Mouse (Mus musculus) midbrain, embryonic 14.5 days (tissue): Measurements from ENCODE around the gene Irf1. TPM values are rescaled to one million over a fixed set of nuclear protein-coding genes. Genes with fewer than 3 reads are reported as not detected.

Experiments used
- ATAC-seq: fragments of 200-750 bp; cut with Nextera tagmentation; 2 replicates; pipeline ENCODE4 v1.8.0; 2017; ENCODE audit warnings: moderate number of reproducible peaks, moderate library complexity; ENCODE audit not compliant: low FRiP score, low TSS enrichment
- DNase-seq: peaks from one replicate; pipeline ENCODE4 v3.0.0-alpha.2; 2015
- H3K27ac ChIP-seq: fragments of 300-500 bp; sonication (generic); replicated peaks from 2 replicates; pipeline ENCODE4 v1.5.1; 2014; ENCODE audit warnings: mild to moderate bottlenecking, low read depth, low read length, moderate library complexity
- H3K27me3 ChIP-seq: fragments of 300-500 bp; sonication (generic); 2 replicates; pipeline ENCODE4 v1.6.1; 2014; ENCODE audit warnings: low read length, control low read depth, mixed read lengths; ENCODE audit not compliant: control insufficient read depth, insufficient read depth
- H3K36me3 ChIP-seq: fragments of 300-500 bp; sonication (generic); 2 replicates; pipeline ENCODE4 v1.6.1; 2014; ENCODE audit warnings: low read length, control low read depth; ENCODE audit not compliant: control insufficient read depth, insufficient read depth
- H3K4me1 ChIP-seq: fragments of 300-500 bp; sonication (generic); 2 replicates; pipeline ENCODE4 v1.6.1; 2014; ENCODE audit warnings: mild to moderate bottlenecking, antibody characterized with exemption, low read length, control low read depth; ENCODE audit not compliant: control insufficient read depth, insufficient read depth
- H3K4me2 ChIP-seq: fragments of 300-500 bp; sonication (generic); 2 replicates; pipeline ENCODE4 v1.6.1; 2014; ENCODE audit warnings: mild to moderate bottlenecking, low read length, moderate library complexity
- H3K4me3 ChIP-seq: fragments of 300-500 bp; sonication (generic); replicated peaks from 2 replicates; pipeline ENCODE4 v1.5.1; 2014; ENCODE audit warnings: low read depth, low read length
- H3K9ac ChIP-seq: fragments of 300-500 bp; sonication (generic); replicated peaks from 2 replicates; pipeline ENCODE4 v1.6.1; 2014; ENCODE audit warnings: mild to moderate bottlenecking, low read length, moderate library complexity
- H3K9me3 ChIP-seq: fragments of 300-500 bp; sonication (generic); 2 replicates; pipeline ENCODE4 v1.6.1; 2016; ENCODE audit warnings: low read length, control low read depth, mixed read lengths; ENCODE audit not compliant: control insufficient read depth
- WGBS: fragments of 180-500 bp; shearing (Covaris S2); extraction: QIAGEN DNeasy Blood & Tissue Kit; methylation state at CpG from one replicate; pipeline ENCODE4 v1.1.7; 2014; 5-methylcytosine and 5-hydroxymethylcytosine counted together
- polyA plus RNA-seq: library from polyadenylated mRNA; unstranded; fragments of >200 nt; fragmentation: Nextera tagmentation; extraction: Ambion mirVana; gene quantifications from 2 replicates; pipeline ENCODE4 v1.2.1, GENCODE M21; 2014

Irf1 gene
- polyA plus RNA-seq, 1 experiment from 2014 or later, result 3.5 TPM

GRCm38 (mm10) chr11:53816841-53817375, 47.1 kb downstream of the Irf1 start:
- Histone ChIP-seq H3K9ac (no peak overlapping the region), H3K9me3 (no peaks in the 10 kb centered on the region), H3K36me3 (no peaks in the 10 kb centered on the region), H3K4me1 (no peaks in the 10 kb centered on the region), H3K4me2 (no peak overlapping the region), H3K27ac (no peak overlapping the region), H3K4me3 (no peak overlapping the region), H3K27me3 (no peaks in the 10 kb centered on the region)
- no peak for ATAC-seq
- WGBS, result 90% methylated on average over 5 of the region's 5 CpGs
- DNase-seq, result no peak

- DNase-seq, result no peak
- WGBS, result 65% methylated on average over 6 of the region's 6 CpGs
- H3K4me1 ChIP-seq, result no peaks in the 10 kb centered on the region
- no peak overlapping the region for H3K9ac ChIP-seq
- H3K9me3 ChIP-seq, result no peaks in the 10 kb centered on the region
- no peak for ATAC-seq
- H3K27me3 ChIP-seq, result no peaks in the 10 kb centered on the region
- H3K36me3 ChIP-seq, result no peaks in the 10 kb centered on the region
- H3K27ac ChIP-seq, result no peak overlapping the region
- H3K4me2 ChIP-seq, result no peak overlapping the region
- H3K4me3 ChIP-seq, result no peak overlapping the region
Observed at GRCm38 (mm10) chr11:53818794-53819193, 49.0 kb downstream of the Irf1 start.

- 91% methylated on average over 6 of the region's 6 CpGs for WGBS
- ATAC-seq (no peak), DNase-seq (no peak)
- no peak overlapping the region for H3K27ac ChIP-seq
- H3K4me1 ChIP-seq, result no peaks in the 10 kb centered on the region
- H3K4me2 ChIP-seq, result no peak overlapping the region
- H3K36me3 ChIP-seq, result no peaks in the 10 kb centered on the region
- no peak overlapping the region for H3K9ac ChIP-seq
- no peaks in the 10 kb centered on the region for H3K9me3 ChIP-seq
- H3K27me3 ChIP-seq, result no peaks in the 10 kb centered on the region
- H3K4me3 ChIP-seq, result no peak overlapping the region
Observed at GRCm38 (mm10) chr11:53819511-53819910, 49.7 kb downstream of the Irf1 start.

GRCm38 (mm10) chr11:53820516-53821170, 50.8 kb downstream of the Irf1 start:
- Histone ChIP-seq H3K4me2 (no peak overlapping the region), H3K36me3 (no peaks in the 10 kb centered on the region), H3K27ac (no peak overlapping the region), H3K4me1 (no peaks in the 10 kb centered on the region), H3K9ac (no peak overlapping the region), H3K9me3 (no peaks in the 10 kb centered on the region), H3K4me3 (no peak overlapping the region), H3K27me3 (no peaks in the 10 kb centered on the region)
- WGBS, result 94% methylated on average over 13 of the region's 13 CpGs
- ATAC-seq (no peak), DNase-seq (no peak)

- H3K9me3 ChIP-seq, result no peaks in the 10 kb centered on the region
- no peak for ATAC-seq
- H3K9ac ChIP-seq, result no peak overlapping the region
- no peaks in the 10 kb centered on the region for H3K4me1 ChIP-seq
- no peak overlapping the region for H3K4me3 ChIP-seq
- DNase-seq, result no peak
- WGBS, result 82% methylated on average over 11 of the region's 11 CpGs
- no peaks in the 10 kb centered on the region for H3K36me3 ChIP-seq
- H3K27ac ChIP-seq, result no peak overlapping the region
- H3K27me3 ChIP-seq, result no peaks in the 10 kb centered on the region
- H3K4me2 ChIP-seq, result no peak overlapping the region
Observed at GRCm38 (mm10) chr11:53821230-53821944, 51.6 kb downstream of the Irf1 start.

- H3K27ac ChIP-seq, result no peak overlapping the region
- H3K4me1 ChIP-seq, result no peaks in the 10 kb centered on the region
- H3K27me3 ChIP-seq, result no peaks in the 10 kb centered on the region
- H3K4me3 ChIP-seq, result no peak overlapping the region
- ATAC-seq, result no peak
- H3K36me3 ChIP-seq, result no peaks in the 10 kb centered on the region
- H3K9ac ChIP-seq, result no peak overlapping the region
- DNase-seq, result no peak
- H3K9me3 ChIP-seq, result no peaks in the 10 kb centered on the region
- WGBS, result 96% methylated on average over 3 of the region's 3 CpGs
- H3K4me2 ChIP-seq, result no peak overlapping the region
Observed at GRCm38 (mm10) chr11:53821945-53822338, 52.1 kb downstream of the Irf1 start.

GRCm38 (mm10) chr11:53825409-53825808, 55.6 kb downstream of the Irf1 start:
- Histone ChIP-seq H3K4me1 (no peaks in the 10 kb centered on the region), H3K27ac (no peak overlapping the region), H3K4me3 (no peak overlapping the region), H3K36me3 (no peaks in the 10 kb centered on the region), H3K27me3 (no peaks in the 10 kb centered on the region), H3K9me3 (no peaks in the 10 kb centered on the region), H3K4me2 (no peak overlapping the region), H3K9ac (no peak overlapping the region)
- ATAC-seq, result no peak
- 85% methylated on average over 4 of the region's 4 CpGs for WGBS
- DNase-seq, result no peak
